8 mouse cellular contexts compared by ENCODE assay signal in the genomic region with DNA sequence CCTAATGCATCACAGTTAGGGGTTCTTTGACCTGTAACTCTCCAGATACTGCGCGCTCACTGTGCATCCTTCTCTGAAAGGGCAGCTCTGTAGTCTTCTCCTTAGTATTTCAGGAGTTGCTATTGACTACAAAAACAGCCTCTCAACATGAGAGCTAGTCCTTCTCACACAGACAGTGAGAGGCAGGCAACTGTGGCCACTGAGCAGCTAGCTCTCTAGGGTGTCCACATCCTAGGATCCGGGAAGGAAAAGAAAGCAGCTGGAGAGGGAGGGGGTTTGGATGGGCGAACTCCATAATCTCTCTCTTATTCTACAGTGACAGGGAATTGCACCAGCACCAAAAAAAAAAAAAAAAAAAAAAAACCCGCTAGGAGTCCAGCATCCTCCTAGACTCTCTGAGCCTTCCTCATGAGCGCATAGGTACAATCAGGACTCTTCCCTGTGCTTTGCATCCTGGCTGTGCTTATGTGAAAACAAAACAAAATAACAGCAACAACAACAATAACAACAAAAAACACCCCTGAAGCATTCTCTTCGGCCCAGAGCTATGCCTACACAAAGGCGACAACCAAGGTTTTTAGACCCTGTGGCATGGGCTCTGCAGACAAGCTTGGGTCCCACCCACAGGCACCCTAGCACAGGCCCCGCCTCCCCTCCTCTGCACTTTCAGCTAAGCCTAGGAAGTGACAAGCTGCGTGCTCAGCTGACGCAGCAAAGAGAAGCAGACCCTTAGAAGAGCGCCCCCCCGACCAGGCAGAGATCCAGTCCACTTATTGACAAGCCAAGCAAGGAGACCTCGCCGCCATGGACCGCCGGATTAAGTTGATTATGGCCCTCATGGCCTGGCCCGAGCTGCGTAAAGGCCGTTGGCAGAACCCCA. TPM values are rescaled to one million over a fixed set of nuclear protein-coding genes. Genes with fewer than 3 reads are reported as not detected.
DNase-seq lines count a peak whose midpoint lies in the region; ATAC-seq lines count a peak whose summit lies in the region.

A gene (plus strand): TSS at position 791 of the 880 bp plus-strand sequence.

- peak; percentile 55 for DNase-seq in adrenal gland, adult 8-10 months
- peak; percentile 79 for DNase-seq in embryo, embryonic 11 days
- DNase-seq in gastrocnemius, postnatal 36 days = peak; percentile 21 to 36
- peak; percentile 62 to 83 for DNase-seq in left cerebral cortex, adult 8-10 months (ENCODE audit: low spot score in 2 of 2)
- peak; percentile 67 to 73 for DNase-seq in lung, postnatal 4 days
- DNase-seq in right cerebral cortex, adult 2 months (ENCODE audit: low spot score in 2 of 2) = peak; percentile 72 to 80
- peak; percentile 24 to 62 for DNase-seq in urinary bladder, postnatal 4 days (ENCODE audit: low spot score in 2 of 2)

- ATAC-seq in inflammation-experienced regulatory T-cells, adult 6 months = peak; percentile 86

- intact Hi-C loops in gastrocnemius, postnatal 36 days (cut with DNase I) = no loop called here

RNA-seq across cellular contexts. Expression of the gene that starts here (rescaled TPM):
- total RNA-seq in adrenal gland, adult 8-10 months (2022) = 100 to 1,000 TPM; 141 to 228 (median 193) TPM
- total RNA-seq in gastrocnemius, postnatal 36 days (2021) = 1 to 10 TPM; 3.1 to 5.0 TPM
- 10 to 100 TPM; 20.6 to 49.1 (median 33.3) TPM for polyA plus RNA-seq in inflammation-experienced regulatory T-cells, adult 6 months (2017; shearing (Covaris generic))
- total RNA-seq in left cerebral cortex, adult 8-10 months (2022) = 100 to 1,000 TPM; 232 to 317 (median 268) TPM

Comparison
In these comparisons a context has a peak if more than half of its experiments do, and no peak if none do; other contexts are left out.
1. Peak in every context shown above with its lines: DNase-seq and ATAC-seq.
2. RNA of the gene that starts here (total RNA-seq): 232 to 317 TPM in left cerebral cortex, adult 8-10 months and 141 to 228 TPM in adrenal gland, adult 8-10 months; 3.1 to 5.0 TPM in gastrocnemius, postnatal 36 days; every median in the first group is over 10 times any median in the second.
3. DNase-seq: peak in every context shown above with its lines; median percentile 79 in embryo, embryonic 11 days; 76 in right cerebral cortex, adult 2 months; 72 in left cerebral cortex, adult 8-10 months; 70 in lung, postnatal 4 days; 55 in adrenal gland, adult 8-10 months; 43 in urinary bladder, postnatal 4 days; 28 in gastrocnemius, postnatal 36 days.